ENCODE assay signal across 17 mouse cellular contexts in genomic region chr1:192297481-192298128, GRCm38 (mm10).
A peak's percentile ranks its signal among the peaks of the same experiment; 100 is the strongest.
DNase-seq lines count a peak whose midpoint lies in the region; ATAC-seq and TF ChIP-seq lines count a peak whose summit lies in the region.
"Had no signal": no experiment of that assay in that cellular context is flagged by ENCODE, and none has a peak within 500 bp of the region (broad histone marks: within the 10 kb centered on the region; RNA-seq: fewer than 3 reads in every experiment).

No protein-coding gene starts in this region.

- no peak for TF ChIP-seq CTCF in hindbrain, postnatal 0 days (IDR thresholded peaks at IDR 0.05; ENCODE audit: low read depth)

- no peak overlapping the region for H3K9ac ChIP-seq in hindbrain, embryonic 13.5 days
- no peak overlapping the region for H3K9ac ChIP-seq in hindbrain, postnatal 0 days (replicated peaks; ENCODE audit: low read length)
- no peak overlapping the region for H3K9ac ChIP-seq in neural tube, embryonic 13.5 days
- H3K9ac ChIP-seq: embryonic facial prominence, embryonic 12.5 days; heart, embryonic 13.5 days; intestine, embryonic 15.5 days had no signal

- WGBS in hindbrain, embryonic 13.5 days = 55% methylated on average over 5 of the region's 5 CpGs
- WGBS in hindbrain, postnatal 0 days = 63% methylated on average over 5 of the region's 5 CpGs
- WGBS in neural tube, embryonic 13.5 days = 56% methylated on average over 5 of the region's 5 CpGs

- ATAC-seq in hindbrain, embryonic 13.5 days (ENCODE audit: low FRiP score) = no peak
- no peak for ATAC-seq in hindbrain, postnatal 0 days
- 0 out of 2 replicates have a peak, but pooled peaks have one; percentile 67 for ATAC-seq in neural tube, embryonic 13.5 days (ENCODE audit: low read depth)
- ATAC-seq in hematopoietic stem cell, adult 5-6 weeks (replicated peaks in 1 of 2; ENCODE audit: insufficient read depth in 1 of 2, low FRiP score in 2 of 2, low TSS enrichment in 1 of 2, low read depth in 1 of 2, poor library complexity in 2 of 2, severe bottlenecking in 2 of 2) = peak; percentile 57 to 65; a peak in 2 of 4 replicates
- ATAC-seq: forebrain, embryonic 16.5 days; intestine, embryonic 15.5 days had no signal

- no peaks in the 10 kb centered on the region for H3K36me3 ChIP-seq in hindbrain, embryonic 13.5 days
- no peaks in the 10 kb centered on the region for H3K36me3 ChIP-seq in hindbrain, postnatal 0 days (ENCODE audit: insufficient read depth, low read length)
- H3K36me3 ChIP-seq in neural tube, embryonic 13.5 days = no peaks in the 10 kb centered on the region
- H3K36me3 ChIP-seq: embryonic facial prominence, embryonic 12.5 days; heart, embryonic 13.5 days; intestine, embryonic 15.5 days had no signal

- DNase-seq in hindbrain, postnatal 0 days (ENCODE audit: low spot score) = no peak
- DNase-seq in neural tube, embryonic 10.5 days (ENCODE audit: extremely low spot score, low spot score) = no peak
- no peak for DNase-seq in left cerebral cortex, adult 11 months (ENCODE audit: low spot score)
- DNase-seq in spleen, adult 18-20 months = no peak
- DNase-seq: adrenal gland, postnatal 10 days; cerebellum, adult 11 months; cerebellum, adult 8-10 months; cerebellum, postnatal 14 days; gastrocnemius, postnatal 10 days; heart, postnatal 36 days had no signal

- no peaks in the 10 kb centered on the region for H3K9me3 ChIP-seq in hindbrain, embryonic 13.5 days
- H3K9me3 ChIP-seq in hindbrain, postnatal 0 days (ENCODE audit: low read length) = no peaks in the 10 kb centered on the region
- no peaks in the 10 kb centered on the region for H3K9me3 ChIP-seq in neural tube, embryonic 13.5 days
- H3K9me3 ChIP-seq: embryonic facial prominence, embryonic 12.5 days; heart, embryonic 13.5 days; intestine, embryonic 15.5 days had no signal

- H3K27ac ChIP-seq in hindbrain, embryonic 13.5 days = 0 out of 2 replicates have a peak overlapping the region, but pooled peaks have one; percentile 13
- H3K27ac ChIP-seq in hindbrain, postnatal 0 days = no peak overlapping the region
- H3K27ac ChIP-seq in neural tube, embryonic 13.5 days (replicated peaks) = peak overlapping the region; percentile 18; the same call in 1 of the 2 replicates
- H3K27ac ChIP-seq: embryonic facial prominence, embryonic 12.5 days; heart, embryonic 13.5 days; intestine, embryonic 15.5 days had no signal

- no peak overlapping the region for H3K4me2 ChIP-seq in hindbrain, embryonic 13.5 days
- H3K4me2 ChIP-seq in hindbrain, postnatal 0 days (ENCODE audit: low read depth, low read length) = no peak overlapping the region
- H3K4me2 ChIP-seq in neural tube, embryonic 13.5 days = no peak overlapping the region
- H3K4me2 ChIP-seq: embryonic facial prominence, embryonic 12.5 days; heart, embryonic 13.5 days; intestine, embryonic 15.5 days had no signal

- no peak overlapping the region for H3K4me3 ChIP-seq in hindbrain, embryonic 13.5 days
- H3K4me3 ChIP-seq in hindbrain, postnatal 0 days (ENCODE audit: low read length) = no peak overlapping the region
- no peak overlapping the region for H3K4me3 ChIP-seq in neural tube, embryonic 13.5 days
- H3K4me3 ChIP-seq: embryonic facial prominence, embryonic 12.5 days; heart, embryonic 13.5 days; intestine, embryonic 15.5 days had no signal

- H3K4me1 ChIP-seq in hindbrain, embryonic 13.5 days (replicated peaks) = no peaks in the 10 kb centered on the region
- H3K4me1 ChIP-seq in hindbrain, postnatal 0 days (ENCODE audit: insufficient read depth, low read length) = 0 out of 2 replicates have a peak, but pooled peaks cover 3% of the 10 kb centered on the region
- no peaks in the 10 kb centered on the region for H3K4me1 ChIP-seq in neural tube, embryonic 13.5 days (replicated peaks)
- H3K4me1 ChIP-seq: embryonic facial prominence, embryonic 12.5 days had no signal

- H3K27me3 ChIP-seq in hindbrain, embryonic 13.5 days = no peaks in the 10 kb centered on the region
- H3K27me3 ChIP-seq in hindbrain, postnatal 0 days (ENCODE audit: insufficient read depth, low read length) = no peaks in the 10 kb centered on the region
- no peaks in the 10 kb centered on the region for H3K27me3 ChIP-seq in neural tube, embryonic 13.5 days
- H3K27me3 ChIP-seq: embryonic facial prominence, embryonic 12.5 days; heart, embryonic 13.5 days; intestine, embryonic 15.5 days had no signal

Comparison
In these comparisons a context has a peak if more than half of its experiments do, and no peak if none do; other contexts are left out.
1. ATAC-seq: peak in neural tube, embryonic 13.5 days (single experiment) and hematopoietic stem cell, adult 5-6 weeks (2 of 2); none in hindbrain, embryonic 13.5 days (single experiment) and hindbrain, postnatal 0 days (single experiment).